Mouse (Mus musculus) liver, embryonic 14.5 days (tissue): ENCODE measurements around the gene Tspan15. TPM values are rescaled to one million over a fixed set of nuclear protein-coding genes. Genes with fewer than 3 reads are reported as not detected.
A peak's percentile ranks its signal among the peaks of the same experiment; 100 is the strongest.

ENCODE experiments used
- ATAC-seq: fragments of 200-750 bp; cut with Nextera tagmentation; 2 replicates; pipeline ENCODE4 v1.8.0; 2017; ENCODE audit warnings: moderate number of reproducible peaks, mild to moderate bottlenecking, moderate library complexity; ENCODE audit not compliant: insufficient read depth
- DNase-seq, 3 experiments: peaks; one replicate each; pipeline ENCODE4 v3.0.0-alpha.2; 2012 to 2013; ENCODE audit warnings: low read depth in 3 of 3, low spot score in 3 of 3
- H3K27ac ChIP-seq: fragments of 300-500 bp; sonication (generic); 2 replicates; pipeline ENCODE4 v1.5.1; 2014; ENCODE audit warnings: moderate library complexity, mild to moderate bottlenecking, control low read depth, inconsistent platforms
- H3K27me3 ChIP-seq: fragments of 300-500 bp; sonication (generic); 2 replicates; pipeline ENCODE4 v1.6.1; 2014; ENCODE audit warnings: mild to moderate bottlenecking, low read length, moderate library complexity; ENCODE audit not compliant: control insufficient read depth, insufficient read depth
- H3K36me3 ChIP-seq: fragments of 300-500 bp; sonication (generic); replicated peaks from 2 replicates; pipeline ENCODE4 v1.6.1; 2014; ENCODE audit warnings: low read depth; ENCODE audit not compliant: control insufficient read depth, insufficient read depth
- H3K4me1 ChIP-seq, 2 experiments: fragments of 200-500 bp in 1 of 2; fragments of 300-500 bp in 1 of 2; sonication (generic) in 1 of 2; replicated peaks; 2 replicates each; pipeline ENCODE4 v1.6.1; 2012 to 2014; ENCODE audit warnings: antibody characterized with exemption in 1 of 2, inconsistent platforms in 1 of 2, low read length in 1 of 2; ENCODE audit not compliant: control insufficient read depth in 2 of 2, insufficient read depth in 2 of 2
- H3K4me2 ChIP-seq: fragments of 300-500 bp; sonication (generic); 2 replicates; pipeline ENCODE4 v1.6.1; 2014; ENCODE audit warnings: low read depth, mild to moderate bottlenecking, control low read depth, moderate library complexity
- H3K4me3 ChIP-seq, 2 experiments: fragments of 200-500 bp in 1 of 2; fragments of 300-500 bp in 1 of 2; sonication (generic) in 1 of 2; 2 replicates each; pipeline ENCODE4 v1.5.1; 2012 to 2014; ENCODE audit warnings: low read depth in 2 of 2, low read length in 2 of 2, mild to moderate bottlenecking in 2 of 2, control low read depth in 1 of 2, inconsistent platforms in 1 of 2, moderate library complexity in 1 of 2; ENCODE audit not compliant: insufficient read depth in 1 of 2
- H3K9ac ChIP-seq: fragments of 300-500 bp; sonication (generic); replicated peaks from 2 replicates; pipeline ENCODE4 v1.6.1; 2014; ENCODE audit warnings: mild to moderate bottlenecking, control low read depth, moderate library complexity
- H3K9me3 ChIP-seq: fragments of 300-500 bp; sonication (generic); 2 replicates; pipeline ENCODE4 v1.6.1; 2016; ENCODE audit warnings: low read length, mixed read lengths; ENCODE audit not compliant: control insufficient read depth
- CTCF ChIP-seq: IDR thresholded peaks from 2 replicates; pipeline ENCODE4 v1.5.1; 2016; ENCODE audit warnings: antibody characterized with exemption, low read depth, control low read depth
- EP300 ChIP-seq: IDR thresholded peaks from 2 replicates; pipeline ENCODE4 v1.6.1; 2016; ENCODE audit warnings: antibody characterized with exemption, low read depth
- WGBS: fragments of 180-500 bp; shearing (Covaris S2); extraction: QIAGEN DNeasy Blood & Tissue Kit; methylation state at CpG from one replicate; pipeline ENCODE4 v1.1.7; 2014; ENCODE audit not compliant: insufficient replicate concordance; 5-methylcytosine and 5-hydroxymethylcytosine counted together
- polyA plus RNA-seq, 2 experiments: library from polyadenylated mRNA; depleted of rRNA in 1 of 2; stranded (reverse) in 1 of 2; unstranded in 1 of 2; fragments of >200 nt; fragmentation: Nextera tagmentation in 1 of 2; extraction: Ambion mirVana in 1 of 2; gene quantifications; 2 replicates each; pipeline versions ENCODE4 v1.2.1 to v1.2.3; 2012 to 2014

The Tspan15 gene
- polyA plus RNA-seq, 2 experiments = 7.3 TPM

- 57% methylated on average over 16 of the region's 16 CpGs for WGBS
- no peak for DNase-seq
- no peaks in the 10 kb centered on the region for H3K9me3 ChIP-seq
- H3K27ac ChIP-seq = no peak overlapping the region
- no peak overlapping the region for H3K4me3 ChIP-seq
- TF ChIP-seq EP300 (no peak), CTCF (no peak)
- no peak overlapping the region for H3K4me2 ChIP-seq
- H3K4me1 ChIP-seq = no peaks in the 10 kb centered on the region
- H3K36me3 ChIP-seq = peaks cover 58% of the 10 kb centered on the region
- H3K9ac ChIP-seq = no peak overlapping the region
- peak; percentile 37; the same call in 1 of the 2 replicates for ATAC-seq
- no peaks in the 10 kb centered on the region for H3K27me3 ChIP-seq
Measured at GRCm38 (mm10) chr10:62269278-62269677, 38.2 kb upstream of the Tspan15 start.

- peaks cover 12% of the 10 kb centered on the region for H3K36me3 ChIP-seq
- no peak for TF ChIP-seq EP300
- no peak for TF ChIP-seq CTCF
- ATAC-seq = no peak
- no peaks in the 10 kb centered on the region for H3K9me3 ChIP-seq
- H3K4me1 ChIP-seq = peaks cover 0 to 8% of the 10 kb centered on the region in 2 experiments; a peak in 2 of 4 replicates
- 30% methylated on average over 2 of the region's 2 CpGs for WGBS
- no peak overlapping the region for H3K4me3 ChIP-seq
- no peaks in the 10 kb centered on the region for H3K27me3 ChIP-seq
- DNase-seq = no peak
- H3K9ac ChIP-seq = no peak overlapping the region
- H3K27ac ChIP-seq = no peak overlapping the region
- H3K4me2 ChIP-seq = no peak overlapping the region
Measured at GRCm38 (mm10) chr10:62264299-62264698, 33.2 kb upstream of the Tspan15 start.

GRCm38 (mm10) chr10:62261115-62261886 is 30.2 kb upstream of the Tspan15 start:
- H3K9ac ChIP-seq = no peak overlapping the region
- peak; percentile 69 to 75 (median 73) for DNase-seq
- no peak overlapping the region for H3K4me3 ChIP-seq
- no peaks in the 10 kb centered on the region for H3K27me3 ChIP-seq
- no peaks in the 10 kb centered on the region for H3K36me3 ChIP-seq
- no peak overlapping the region for H3K27ac ChIP-seq
- WGBS = 13% methylated on average over 18 of the region's 18 CpGs
- peaks cover 0 to 8% of the 10 kb centered on the region in 2 experiments; a peak in 2 of 4 replicates for H3K4me1 ChIP-seq
- H3K9me3 ChIP-seq = no peaks in the 10 kb centered on the region
- TF ChIP-seq CTCF (peak; percentile 92), EP300 (no peak)
- ATAC-seq = peak; percentile 85
- H3K4me2 ChIP-seq = peak overlapping the region; percentile 11; the same call in 1 of the 2 replicates

GRCm38 (mm10) chr10:62258298-62258697 is 27.2 kb upstream of the Tspan15 start:
- H3K27me3 ChIP-seq = no peaks in the 10 kb centered on the region
- no peaks in the 10 kb centered on the region for H3K36me3 ChIP-seq
- TF ChIP-seq CTCF (no peak), EP300 (no peak)
- ATAC-seq (no peak), DNase-seq (no peak)
- no peak overlapping the region for H3K4me3 ChIP-seq
- 75% methylated on average over 5 of the region's 5 CpGs for WGBS
- no peak overlapping the region for H3K9ac ChIP-seq
- peaks cover 0 to 8% of the 10 kb centered on the region in 2 experiments; a peak in 2 of 4 replicates for H3K4me1 ChIP-seq
- H3K27ac ChIP-seq = no peak overlapping the region
- no peaks in the 10 kb centered on the region for H3K9me3 ChIP-seq
- H3K4me2 ChIP-seq = no peak overlapping the region

GRCm38 (mm10) chr10:62252496-62253235 is 21.6 kb upstream of the Tspan15 start:
- no peak for TF ChIP-seq EP300
- TF ChIP-seq CTCF = no peak
- no peaks in the 10 kb centered on the region for H3K9me3 ChIP-seq
- H3K27ac ChIP-seq = no peak overlapping the region
- DNase-seq = no peak
- H3K36me3 ChIP-seq = no peaks in the 10 kb centered on the region
- no peak overlapping the region for H3K9ac ChIP-seq
- 74% methylated on average over 27 of the region's 27 CpGs for WGBS
- ATAC-seq = no peak
- H3K4me1 ChIP-seq = no peaks in the 10 kb centered on the region
- H3K4me3 ChIP-seq = no peak overlapping the region
- no peaks in the 10 kb centered on the region for H3K27me3 ChIP-seq
- H3K4me2 ChIP-seq = no peak overlapping the region
